Mouse (Mus musculus): ENCODE results near the gene Ergic1.
A peak's percentile ranks its signal among the peaks of the same experiment; 100 is the strongest.

Ergic1 gene

GRCm38 (mm10) chr17:26537722-26538471 is 23.4 kb upstream of the Ergic1 start:
- DNase-seq (ENCODE audit: low spot score): no peak

GRCm38 (mm10) chr17:26540083-26540482 is 21.2 kb upstream of the Ergic1 start:
- DNase-seq (ENCODE audit: low spot score): peak; percentile 25

- DNase-seq (ENCODE audit: low spot score): no peak
Observed at GRCm38 (mm10) chr17:26544319-26544963, 16.8 kb upstream of the Ergic1 start.

- no peak for DNase-seq (ENCODE audit: low spot score)
Observed at GRCm38 (mm10) chr17:26547771-26548170, 13.5 kb upstream of the Ergic1 start.

- DNase-seq (ENCODE audit: low spot score): no peak
Observed at GRCm38 (mm10) chr17:26548566-26548965, 12.7 kb upstream of the Ergic1 start.

- no peak for DNase-seq (ENCODE audit: low spot score)
Observed at GRCm38 (mm10) chr17:26549148-26549809, 12.0 kb upstream of the Ergic1 start.

- no peak for DNase-seq (ENCODE audit: low spot score)
Observed at GRCm38 (mm10) chr17:26551104-26551503, 10.2 kb upstream of the Ergic1 start.

GRCm38 (mm10) chr17:26553033-26553432 is 8.3 kb upstream of the Ergic1 start:
- no peak for DNase-seq (ENCODE audit: low spot score)

GRCm38 (mm10) chr17:26560526-26561289 is 581 bp upstream of the Ergic1 start:
- DNase-seq (ENCODE audit: low spot score): no peak

- DNase-seq (ENCODE audit: low spot score): peak; percentile 32
Observed at GRCm38 (mm10) chr17:26561651-26562181, 427 bp downstream of the Ergic1 start, which contains the start of gene Dusp1. TSS of gene Dusp1 (minus strand) at chr17:26562128.

- DNase-seq (ENCODE audit: low spot score): no peak
Observed at GRCm38 (mm10) chr17:26562292-26562691, 1.0 kb downstream of the Ergic1 start.

GRCm38 (mm10) chr17:26563476-26563875 is 2.2 kb downstream of the Ergic1 start:
- DNase-seq (ENCODE audit: low spot score): no peak

- DNase-seq (ENCODE audit: low spot score): no peak
Observed at GRCm38 (mm10) chr17:26564439-26564838, 3.1 kb downstream of the Ergic1 start.

GRCm38 (mm10) chr17:26567142-26567817 is 6.0 kb downstream of the Ergic1 start:
- DNase-seq (ENCODE audit: low spot score): no peak

- no peak for DNase-seq (ENCODE audit: low spot score)
Observed at GRCm38 (mm10) chr17:26567818-26568173, 6.5 kb downstream of the Ergic1 start.

GRCm38 (mm10) chr17:26569594-26570350 is 8.5 kb downstream of the Ergic1 start:
- DNase-seq (ENCODE audit: low spot score): no peak

GRCm38 (mm10) chr17:26570651-26571118 is 9.4 kb downstream of the Ergic1 start:
- DNase-seq (ENCODE audit: low spot score): no peak

GRCm38 (mm10) chr17:26571377-26571776 is 10.1 kb downstream of the Ergic1 start:
- no peak for DNase-seq (ENCODE audit: low spot score)

- DNase-seq (ENCODE audit: low spot score): no peak
Observed at GRCm38 (mm10) chr17:26572265-26572664, 11.0 kb downstream of the Ergic1 start.

- no peak for DNase-seq (ENCODE audit: low spot score)
Observed at GRCm38 (mm10) chr17:26574118-26574517, 12.8 kb downstream of the Ergic1 start.

- no peak for DNase-seq (ENCODE audit: low spot score)
Observed at GRCm38 (mm10) chr17:26574701-26575100, 13.4 kb downstream of the Ergic1 start.
